ENCODE assay signal across 14 mouse cellular contexts in genomic region chr7:111486811-111487333, GRCm38 (mm10).
A peak's percentile ranks its signal among the peaks of the same experiment; 100 is the strongest.
DNase-seq lines count a peak whose midpoint lies in the region; ATAC-seq and TF ChIP-seq lines count a peak whose summit lies in the region.
"Had no signal": no experiment of that assay in that cellular context is flagged by ENCODE, and none has a peak within 500 bp of the region (broad histone marks: within the 10 kb centered on the region; RNA-seq: fewer than 3 reads in every experiment).

No protein-coding gene starts in this region.

- ATAC-seq in heart, embryonic 12.5 days (ENCODE audit: insufficient number of reproducible peaks, low FRiP score): no peak
- ATAC-seq in midbrain, postnatal 0 days (ENCODE audit: low FRiP score): no peak
- ATAC-seq in midbrain, embryonic 11.5 days (ENCODE audit: low FRiP score): no peak
- ATAC-seq: forebrain, postnatal 0 days; inflammation-experienced regulatory T-cells, adult 6 months had no signal

- no peaks in the 10 kb centered on the region for H3K9me3 ChIP-seq in heart, embryonic 12.5 days (replicated peaks)
- no peaks in the 10 kb centered on the region for H3K9me3 ChIP-seq in midbrain, postnatal 0 days (ENCODE audit: low read length)
- no peaks in the 10 kb centered on the region for H3K9me3 ChIP-seq in midbrain, embryonic 11.5 days (ENCODE audit: control insufficient read depth, low read length)
- H3K9me3 ChIP-seq: limb, embryonic 15.5 days had no signal

- H3K4me2 ChIP-seq in heart, embryonic 12.5 days: no peak overlapping the region
- H3K4me2 ChIP-seq in midbrain, postnatal 0 days (ENCODE audit: low read depth, low read length, poor library complexity, severe bottlenecking): no peak overlapping the region
- H3K4me2 ChIP-seq in midbrain, embryonic 11.5 days: no peak overlapping the region
- H3K4me2 ChIP-seq: heart, embryonic 11.5 days; limb, embryonic 15.5 days had no signal

- TF ChIP-seq CTCF in midbrain, postnatal 0 days (IDR thresholded peaks at IDR 0.05): no peak

- 75% methylated on average over 3 of the region's 3 CpGs for WGBS in heart, embryonic 12.5 days
- 20% methylated on average over 3 of the region's 3 CpGs for WGBS in midbrain, postnatal 0 days
- WGBS in midbrain, embryonic 11.5 days: 50% methylated on average over 3 of the region's 3 CpGs

- H3K27me3 ChIP-seq in heart, embryonic 12.5 days (replicated peaks): no peaks in the 10 kb centered on the region
- no peaks in the 10 kb centered on the region for H3K27me3 ChIP-seq in midbrain, postnatal 0 days (ENCODE audit: insufficient read depth, low read length)
- no peaks in the 10 kb centered on the region for H3K27me3 ChIP-seq in midbrain, embryonic 11.5 days (ENCODE audit: control insufficient read depth, insufficient read depth, low read length)
- H3K27me3 ChIP-seq: limb, embryonic 15.5 days had no signal

- no peak overlapping the region for H3K27ac ChIP-seq in heart, embryonic 12.5 days (ENCODE audit: poor library complexity, severe bottlenecking)
- H3K27ac ChIP-seq in midbrain, postnatal 0 days (ENCODE audit: low read depth, low read length): no peak overlapping the region
- H3K27ac ChIP-seq in midbrain, embryonic 11.5 days (ENCODE audit: low read depth, low read length): no peak overlapping the region
- H3K27ac ChIP-seq: limb, embryonic 15.5 days had no signal

- no peaks in the 10 kb centered on the region for H3K36me3 ChIP-seq in heart, embryonic 12.5 days
- H3K36me3 ChIP-seq in midbrain, postnatal 0 days (ENCODE audit: insufficient read depth, low read length): no peaks in the 10 kb centered on the region
- H3K36me3 ChIP-seq in midbrain, embryonic 11.5 days (ENCODE audit: control insufficient read depth, insufficient read depth, low read length): no peaks in the 10 kb centered on the region
- H3K36me3 ChIP-seq: limb, embryonic 15.5 days had no signal

- no peak overlapping the region for H3K9ac ChIP-seq in heart, embryonic 12.5 days
- H3K9ac ChIP-seq in midbrain, postnatal 0 days (replicated peaks; ENCODE audit: low read length, poor library complexity, severe bottlenecking): no peak overlapping the region
- no peak overlapping the region for H3K9ac ChIP-seq in midbrain, embryonic 11.5 days (ENCODE audit: low read length)
- H3K9ac ChIP-seq: forebrain, postnatal 0 days; limb, embryonic 15.5 days had no signal

- intact Hi-C loops in heart, postnatal 36 days (cut with DNase I): no loop called here

- peaks cover 9% of the 10 kb centered on the region for H3K4me1 ChIP-seq in heart, embryonic 12.5 days (replicated peaks)
- H3K4me1 ChIP-seq in midbrain, postnatal 0 days (ENCODE audit: insufficient read depth, low read length): 0 out of 2 replicates have a peak, but pooled peaks cover 4% of the 10 kb centered on the region
- H3K4me1 ChIP-seq in midbrain, embryonic 11.5 days (ENCODE audit: control insufficient read depth, insufficient read depth, low read length): peaks cover 4% of the 10 kb centered on the region

- H3K4me3 ChIP-seq in heart, embryonic 12.5 days: no peak overlapping the region
- no peak overlapping the region for H3K4me3 ChIP-seq in midbrain, postnatal 0 days (ENCODE audit: low read depth, low read length)
- H3K4me3 ChIP-seq in midbrain, embryonic 11.5 days (ENCODE audit: low read depth, low read length): no peak overlapping the region
- H3K4me3 ChIP-seq: limb, embryonic 15.5 days had no signal

- peak; percentile 18 for DNase-seq in embryo, embryonic 10 days (ENCODE audit: low spot score)
- no peak for DNase-seq in embryo, embryonic 9.5 days (ENCODE audit: extremely low spot score)
- peak; percentile 17 to 20 for DNase-seq in heart, postnatal 36 days
- DNase-seq in midbrain, postnatal 0 days (ENCODE audit: low spot score): peak; percentile 31
- DNase-seq in midbrain, embryonic 11.5 days (ENCODE audit: low spot score, missing footprints): no peak
- peak; percentile 39 for DNase-seq in lung, postnatal 36 days
- DNase-seq in right cerebral cortex, postnatal 4 days: no peak
- DNase-seq: cerebellum, postnatal 36 days; forebrain, postnatal 0 days; thymus, postnatal 36 days had no signal

Comparison
In these comparisons a context has a peak if more than half of its experiments do, and no peak if none do; other contexts are left out.
1. DNase-seq: peak in embryo, embryonic 10 days (single experiment), heart, postnatal 36 days (2 of 2), midbrain, postnatal 0 days (single experiment) and lung, postnatal 36 days (single experiment); none in embryo, embryonic 9.5 days (single experiment), midbrain, embryonic 11.5 days (single experiment) and right cerebral cortex, postnatal 4 days (single experiment).